Mouse (Mus musculus): Measurements from ENCODE around the gene Utp6. TPM values are rescaled to one million over a fixed set of nuclear protein-coding genes. Genes with fewer than 3 reads are reported as not detected.
"Not testable (repeated sequence)": the region's sequence is repeated elsewhere in the genome, so short reads cannot be mapped to it uniquely, and the experiment has no call there.

Utp6 gene
- 106 and 118 TPM in 2 replicates for total RNA-seq (2017)

GRCm38 (mm10) chr11:79962125-79962876, at the start of gene Utp6:
Gene Utp6 (minus strand): TSS chr11:79962390.
- peak; percentile 96 for ATAC-seq (replicated peaks; ENCODE audit: low read depth, poor library complexity, severe bottlenecking)

- no peak for ATAC-seq (replicated peaks; ENCODE audit: low read depth, poor library complexity, severe bottlenecking)
Observed at GRCm38 (mm10) chr11:79994271-79994988, 32.2 kb upstream of the Utp6 start.

- no peak for ATAC-seq (replicated peaks; ENCODE audit: low read depth, poor library complexity, severe bottlenecking)
Observed at GRCm38 (mm10) chr11:79993356-79994270, 31.4 kb upstream of the Utp6 start.

- ATAC-seq (replicated peaks; ENCODE audit: low read depth, poor library complexity, severe bottlenecking), result peak; percentile 90
Observed at GRCm38 (mm10) chr11:79992592-79993355, 30.6 kb upstream of the Utp6 start, which contains the start of gene Suz12. Gene Suz12 (plus strand): TSS chr11:79993106.

- no peak; the same call in 1 of the 2 replicates for ATAC-seq (replicated peaks; ENCODE audit: low read depth, poor library complexity, severe bottlenecking)
Observed at GRCm38 (mm10) chr11:79992035-79992591, 29.9 kb upstream of the Utp6 start.

GRCm38 (mm10) chr11:79991600-79991999, 29.4 kb upstream of the Utp6 start:
- ATAC-seq (replicated peaks; ENCODE audit: low read depth, poor library complexity, severe bottlenecking), result no peak

GRCm38 (mm10) chr11:79990120-79990519, 27.9 kb upstream of the Utp6 start:
- no peak for ATAC-seq (replicated peaks; ENCODE audit: low read depth, poor library complexity, severe bottlenecking)

GRCm38 (mm10) chr11:79987896-79988295, 25.7 kb upstream of the Utp6 start:
- no peak for ATAC-seq (replicated peaks; ENCODE audit: low read depth, poor library complexity, severe bottlenecking)

GRCm38 (mm10) chr11:79986886-79987285, 24.7 kb upstream of the Utp6 start:
- ATAC-seq (replicated peaks; ENCODE audit: low read depth, poor library complexity, severe bottlenecking), result no peak

- ATAC-seq (replicated peaks; ENCODE audit: low read depth, poor library complexity, severe bottlenecking), result not testable (repeated sequence)
Observed at GRCm38 (mm10) chr11:79977747-79978146, 15.6 kb upstream of the Utp6 start.

- ATAC-seq (replicated peaks; ENCODE audit: low read depth, poor library complexity, severe bottlenecking), result not testable (repeated sequence)
Observed at GRCm38 (mm10) chr11:79977061-79977460, 14.9 kb upstream of the Utp6 start.

- ATAC-seq (replicated peaks; ENCODE audit: low read depth, poor library complexity, severe bottlenecking), result not testable (repeated sequence)
Observed at GRCm38 (mm10) chr11:79976645-79977044, 14.5 kb upstream of the Utp6 start.

GRCm38 (mm10) chr11:79976222-79976621, 14.0 kb upstream of the Utp6 start:
- ATAC-seq (replicated peaks; ENCODE audit: low read depth, poor library complexity, severe bottlenecking), result no peak

- no peak for ATAC-seq (replicated peaks; ENCODE audit: low read depth, poor library complexity, severe bottlenecking)
Observed at GRCm38 (mm10) chr11:79975377-79975776, 13.2 kb upstream of the Utp6 start.

- peak; percentile 58; the same call in 1 of the 2 replicates for ATAC-seq (replicated peaks; ENCODE audit: low read depth, poor library complexity, severe bottlenecking)
Observed at GRCm38 (mm10) chr11:79973626-79974476, 11.7 kb upstream of the Utp6 start.

- no peak for ATAC-seq (replicated peaks; ENCODE audit: low read depth, poor library complexity, severe bottlenecking)
Observed at GRCm38 (mm10) chr11:79973133-79973532, 10.9 kb upstream of the Utp6 start.

GRCm38 (mm10) chr11:79967752-79968151, 5.6 kb upstream of the Utp6 start:
- no peak for ATAC-seq (replicated peaks; ENCODE audit: low read depth, poor library complexity, severe bottlenecking)

GRCm38 (mm10) chr11:79965896-79966295, 3.7 kb upstream of the Utp6 start:
- no peak for ATAC-seq (replicated peaks; ENCODE audit: low read depth, poor library complexity, severe bottlenecking)

Measured in common myeloid progenitor, adult 5-6 weeks (primary cell).